Mouse (Mus musculus) liver, embryonic 12.5 days (tissue): ENCODE measurements at regions not wholly inside any gene's neighbourhood (a gene's known extent, or its start where the extent isn't known, plus 50 kb on each side); places are given as distances from the start of the nearest gene placed in this dataset.
"Not testable (repeated sequence)": the region's sequence is repeated elsewhere in the genome, so short reads cannot be mapped to it uniquely, and the experiment has no call there.

Experiments
- ATAC-seq: fragments of 200-750 bp; cut with Nextera tagmentation; 2 replicates; pipeline ENCODE4 v1.8.0; 2017; ENCODE audit warnings: moderate number of reproducible peaks, mild to moderate bottlenecking, moderate library complexity
- H3K27ac ChIP-seq: fragments of 300-500 bp; sonication (generic); 2 replicates; pipeline ENCODE4 v1.5.1; 2016; ENCODE audit warnings: mild to moderate bottlenecking
- H3K27me3 ChIP-seq: fragments of 300-500 bp; sonication (generic); replicated peaks from 2 replicates; pipeline ENCODE4 v1.6.1; 2016; ENCODE audit warnings: mild to moderate bottlenecking, moderate library complexity
- H3K36me3 ChIP-seq: fragments of 300-500 bp; sonication (generic); 2 replicates; pipeline ENCODE4 v1.6.1; 2016; ENCODE audit warnings: mild to moderate bottlenecking, moderate library complexity
- H3K4me1 ChIP-seq: fragments of 300-500 bp; sonication (generic); 2 replicates; pipeline ENCODE4 v1.6.1; 2016
- H3K4me2 ChIP-seq: fragments of 300-500 bp; sonication (generic); 2 replicates; pipeline ENCODE4 v1.6.1; 2016; ENCODE audit warnings: mild to moderate bottlenecking, moderate library complexity
- H3K4me3 ChIP-seq: fragments of 300-500 bp; sonication (generic); 2 replicates; pipeline ENCODE4 v1.5.1; 2016; ENCODE audit warnings: mild to moderate bottlenecking, moderate library complexity
- H3K9ac ChIP-seq: fragments of 300-500 bp; sonication (generic); 2 replicates; pipeline ENCODE4 v1.6.1; 2016; ENCODE audit warnings: mild to moderate bottlenecking, moderate library complexity
- H3K9me3 ChIP-seq: fragments of 300-500 bp; sonication (generic); replicated peaks from 2 replicates; pipeline ENCODE4 v1.6.1; 2016; ENCODE audit warnings: mild to moderate bottlenecking, moderate library complexity
- WGBS: fragments of 180-500 bp; shearing (Covaris S2); methylation state at CpG from one replicate; pipeline ENCODE4 v1.1.7; 2016; ENCODE audit not compliant: insufficient replicate concordance; 5-methylcytosine and 5-hydroxymethylcytosine counted together

- Histone ChIP-seq H3K4me3 (no peak overlapping the region), H3K4me2 (no peak overlapping the region), H3K27ac (no peak overlapping the region), H3K9me3 (no peaks in the 10 kb centered on the region), H3K4me1 (no peaks in the 10 kb centered on the region), H3K36me3 (no peaks in the 10 kb centered on the region), H3K27me3 (0 out of 2 replicates have a peak, but pooled peaks cover 4% of the 10 kb centered on the region), H3K9ac (no peak overlapping the region)
- 63% methylated on average over 5 of the region's 5 CpGs for WGBS
- no peak for ATAC-seq
These were observed 77.3 kb upstream of the Spata13 start for GRCm38 (mm10) chr14:60556541-60556940.

- 71% methylated on average over 4 of the region's 4 CpGs for WGBS
- Histone ChIP-seq H3K36me3 (no peaks in the 10 kb centered on the region), H3K4me2 (no peak overlapping the region), H3K27ac (no peak overlapping the region), H3K9me3 (no peaks in the 10 kb centered on the region), H3K4me1 (no peaks in the 10 kb centered on the region), H3K27me3 (0 out of 2 replicates have a peak, but pooled peaks cover 4% of the 10 kb centered on the region), H3K4me3 (no peak overlapping the region), H3K9ac (no peak overlapping the region)
- ATAC-seq = no peak
These were observed 76.8 kb upstream of the Spata13 start for GRCm38 (mm10) chr14:60557020-60557419.

- Histone ChIP-seq H3K9ac (no peak overlapping the region), H3K4me3 (no peak overlapping the region), H3K27ac (no peak overlapping the region), H3K4me1 (no peaks in the 10 kb centered on the region), H3K27me3 (0 out of 2 replicates have a peak, but pooled peaks cover 1% of the 10 kb centered on the region), H3K4me2 (no peak overlapping the region), H3K36me3 (no peaks in the 10 kb centered on the region), H3K9me3 (no peaks in the 10 kb centered on the region)
- WGBS = 73% methylated on average over 5 of the region's 5 CpGs
- ATAC-seq = no peak
These were observed 74.4 kb upstream of the Spata13 start for GRCm38 (mm10) chr14:60559376-60559775.

- Histone ChIP-seq H3K4me3 (no peak overlapping the region), H3K9me3 (no peaks in the 10 kb centered on the region), H3K27me3 (no peaks in the 10 kb centered on the region), H3K36me3 (no peaks in the 10 kb centered on the region), H3K4me2 (no peak overlapping the region), H3K4me1 (no peaks in the 10 kb centered on the region), H3K27ac (no peak overlapping the region), H3K9ac (no peak overlapping the region)
- no peak for ATAC-seq
- WGBS = 69% methylated on average over 13 of the region's 13 CpGs
These were observed 73.8 kb upstream of the Spata13 start for GRCm38 (mm10) chr14:60559826-60560529.

GRCm38 (mm10) chr14:60576281-60576680, 57.5 kb upstream of the Spata13 start:
- no peak overlapping the region for H3K9ac ChIP-seq
- H3K4me2 ChIP-seq = no peak overlapping the region
- H3K9me3 ChIP-seq = no peaks in the 10 kb centered on the region
- WGBS = 70% methylated on average over 5 of the region's 5 CpGs
- H3K27ac ChIP-seq = no peak overlapping the region
- no peaks in the 10 kb centered on the region for H3K4me1 ChIP-seq
- ATAC-seq = no peak
- no peak overlapping the region for H3K4me3 ChIP-seq
- H3K36me3 ChIP-seq = no peaks in the 10 kb centered on the region
- H3K27me3 ChIP-seq = no peaks in the 10 kb centered on the region

- not testable (repeated sequence) for H3K9me3 ChIP-seq, H3K36me3 ChIP-seq, H3K9ac ChIP-seq, H3K4me3 ChIP-seq, H3K4me1 ChIP-seq, H3K4me2 ChIP-seq, H3K27ac ChIP-seq, ATAC-seq, H3K27me3 ChIP-seq
These were observed 53.7 kb upstream of the Spata13 start for GRCm38 (mm10) chr14:60580131-60580530.
